Mouse (Mus musculus): ENCODE data around the gene Iqsec1.

DNA sequence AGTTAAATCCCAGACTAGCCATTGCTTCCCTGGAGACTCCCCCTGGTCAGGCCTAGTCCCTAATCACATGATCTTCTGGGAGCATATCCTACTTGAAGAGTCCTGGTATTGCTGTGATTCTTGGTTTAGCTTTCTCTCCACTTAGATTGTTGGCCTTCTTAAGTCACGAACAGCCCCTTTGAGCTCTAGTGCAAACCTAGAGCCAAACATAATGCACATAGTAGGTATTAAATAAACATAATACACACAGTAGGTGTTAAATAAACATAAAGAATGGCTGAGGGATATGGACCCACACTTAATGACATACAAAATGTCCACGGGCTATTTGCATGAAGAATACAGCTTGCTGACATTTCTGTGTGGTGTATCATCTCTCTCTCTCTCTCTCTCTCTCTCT lies 15.7 kb upstream of the Iqsec1 start:
- no peak for TF ChIP-seq POLR2A (IDR thresholded peaks at IDR 0.05; ENCODE audit: low read depth, low read length)
- no peak for TF ChIP-seq CTCF (IDR thresholded peaks at IDR 0.05; ENCODE audit: extremely low read depth, insufficient read length, insufficient replicate concordance, low read depth, low read length)
